Mouse (Mus musculus) embryonic fibroblast, embryonic 13.5 days (primary cell): ENCODE results near the gene Eea1.

Experiments
- CTCF ChIP-seq: IDR thresholded peaks from 2 replicates; pipeline ENCODE4 v1.5.1; 2011; ENCODE audit warnings: mild to moderate bottlenecking, control low read depth, low read length, moderate library complexity, borderline replicate concordance; ENCODE audit not compliant: insufficient read depth
- POLR2A ChIP-seq: IDR thresholded peaks from 2 replicates; pipeline ENCODE4 v1.6.1; 2011; ENCODE audit warnings: low read depth, mild to moderate bottlenecking, control low read depth, low read length, moderate library complexity

- TF ChIP-seq CTCF = no peak
- TF ChIP-seq POLR2A = no peak
Observed at GRCm38 (mm10) chr10:95918716-95919115, 21.7 kb upstream of the Eea1 start.
